8 mouse cellular contexts compared by ENCODE assay signal in genomic region chr6:99385059-99385604, GRCm38 (mm10).
DNase-seq lines count a peak whose midpoint lies in the region; ATAC-seq and TF ChIP-seq lines count a peak whose summit lies in the region.

No protein-coding gene starts in this region.

- peaks cover 3% of the 10 kb centered on the region; the same call in 1 of the 2 replicates for H3K36me3 ChIP-seq in heart, embryonic 10.5 days

- peaks cover 53% of the 10 kb centered on the region for H3K4me1 ChIP-seq in heart, embryonic 10.5 days
- H3K4me1 ChIP-seq in cortical plate, adult 2 months (ENCODE audit: control insufficient read depth, insufficient read depth, low read length), result peaks cover 8% of the 10 kb centered on the region

- intact Hi-C loops in left cerebral cortex, postnatal 25 days (cut with DNase I), result no loop called here

- 0 out of 2 replicates have a peak, but pooled peaks have one; percentile 10 for TF ChIP-seq CTCF in cortical plate, adult 2 months (IDR thresholded peaks at IDR 0.05; ENCODE audit: extremely low read depth, insufficient read depth, low read length)

- no peak for TF ChIP-seq POLR2A in cortical plate, adult 2 months (IDR thresholded peaks at IDR 0.05; ENCODE audit: extremely low read depth, insufficient read depth, low read length)

- H3K9me3 ChIP-seq in heart, embryonic 10.5 days, result no peaks in the 10 kb centered on the region

- no peak overlapping the region for H3K4me3 ChIP-seq in heart, embryonic 10.5 days
- H3K4me3 ChIP-seq in cortical plate, adult 2 months (ENCODE audit: insufficient read depth, low read length), result no peak overlapping the region

- 70% methylated on average over 2 of the region's 2 CpGs for WGBS in heart, embryonic 10.5 days

- no peaks in the 10 kb centered on the region for H3K27me3 ChIP-seq in heart, embryonic 10.5 days (ENCODE audit: insufficient read depth, poor library complexity, severe bottlenecking)

- no peak for DNase-seq in heart, embryonic 10.5 days (ENCODE audit: low spot score)
- DNase-seq in heart, adult 9 months (ENCODE audit: low spot score in 2 of 2), result no peak
- peak; percentile 62 for DNase-seq in ES-CJ7 (ENCODE audit: low read depth, low spot score)
- no peak for DNase-seq in right cerebral cortex, postnatal 25 days
- DNase-seq in frontal cortex, adult 2 months (ENCODE audit: extremely low spot score in 1 of 2, low spot score in 1 of 2), result no peak
- no peak for DNase-seq in left cerebral cortex, postnatal 25 days (ENCODE audit: low spot score in 2 of 2)

- ATAC-seq in megakaryocyte progenitor cell, adult 5-6 weeks (replicated peaks; ENCODE audit: poor library complexity), result peak; percentile 37

- 0 out of 2 replicates have a peak overlapping the region, but pooled peaks have one; percentile 6 for H3K27ac ChIP-seq in heart, embryonic 10.5 days
- no peak overlapping the region for H3K27ac ChIP-seq in cortical plate, adult 2 months (ENCODE audit: insufficient read depth, low read length)
